Mouse (Mus musculus) megakaryocyte-erythroid progenitor cell, adult 5-6 weeks (primary cell): ENCODE data around the gene Ulk1. TPM values are rescaled to one million over a fixed set of nuclear protein-coding genes. Genes with fewer than 3 reads are reported as not detected.

ENCODE experiments used
- ATAC-seq: replicated peaks from 2 replicates; pipeline ENCODE4 v1.8.0; 2016; ENCODE audit warnings: mild to moderate bottlenecking, inconsistent platforms; ENCODE audit not compliant: severe bottlenecking, poor library complexity, low FRiP score, low TSS enrichment
- total RNA-seq, 2 experiments: library from RNA; stranded (forward) in 1 of 2; stranded (reverse) in 1 of 2; fragments of 200-1000, 215-1000 nt in 1 of 2; fragments of >200 nt in 1 of 2; fragmentation: Nextera tagmentation in 1 of 2; gene quantifications; 2 replicates each; pipeline ENCODE4 v1.2.3; 2014 to 2017

The Ulk1 gene
- total RNA-seq, 2 experiments from 2014 or later = 7.8 to 52.2 TPM

DNA sequence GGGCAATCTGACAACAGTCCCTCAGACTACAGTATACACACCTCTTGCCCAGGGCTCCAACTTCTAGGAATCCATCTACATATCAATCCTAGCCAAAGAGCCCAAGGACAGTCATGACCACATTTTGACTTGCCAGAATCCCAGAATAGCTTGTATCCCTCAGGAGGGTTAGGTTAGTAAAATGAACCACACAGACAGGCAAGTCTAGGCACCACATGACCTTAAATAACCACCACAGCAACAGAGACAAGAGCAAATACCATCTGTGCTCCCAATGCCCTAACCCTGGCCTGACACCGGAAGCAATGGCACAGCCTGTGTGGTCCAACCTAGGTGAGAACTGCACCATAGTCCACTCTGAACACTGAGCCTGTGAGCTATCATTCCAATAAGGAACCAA is 3.2 kb downstream of the Ulk1 start:
- ATAC-seq = no peak

DNA sequence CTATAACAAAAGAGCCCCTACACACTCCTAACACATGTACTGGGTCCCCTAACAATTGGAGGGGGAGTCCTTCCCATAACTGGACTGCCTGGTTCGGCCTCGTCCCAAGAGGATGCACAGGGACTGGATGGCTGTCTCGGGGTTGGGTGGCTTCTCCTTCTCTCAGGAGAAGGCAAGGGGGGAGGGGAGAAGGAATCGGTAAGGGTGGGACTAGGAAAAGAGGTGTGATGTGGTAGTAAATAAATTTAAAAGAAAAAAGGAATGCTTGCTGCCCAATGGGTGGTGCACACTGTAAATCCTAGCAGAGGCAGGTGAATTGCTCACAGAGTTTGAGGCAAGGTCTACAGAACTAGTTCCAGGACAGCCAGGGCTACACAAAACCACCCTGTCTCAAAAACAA is 3.7 kb downstream of the Ulk1 start:
- no peak for ATAC-seq

DNA sequence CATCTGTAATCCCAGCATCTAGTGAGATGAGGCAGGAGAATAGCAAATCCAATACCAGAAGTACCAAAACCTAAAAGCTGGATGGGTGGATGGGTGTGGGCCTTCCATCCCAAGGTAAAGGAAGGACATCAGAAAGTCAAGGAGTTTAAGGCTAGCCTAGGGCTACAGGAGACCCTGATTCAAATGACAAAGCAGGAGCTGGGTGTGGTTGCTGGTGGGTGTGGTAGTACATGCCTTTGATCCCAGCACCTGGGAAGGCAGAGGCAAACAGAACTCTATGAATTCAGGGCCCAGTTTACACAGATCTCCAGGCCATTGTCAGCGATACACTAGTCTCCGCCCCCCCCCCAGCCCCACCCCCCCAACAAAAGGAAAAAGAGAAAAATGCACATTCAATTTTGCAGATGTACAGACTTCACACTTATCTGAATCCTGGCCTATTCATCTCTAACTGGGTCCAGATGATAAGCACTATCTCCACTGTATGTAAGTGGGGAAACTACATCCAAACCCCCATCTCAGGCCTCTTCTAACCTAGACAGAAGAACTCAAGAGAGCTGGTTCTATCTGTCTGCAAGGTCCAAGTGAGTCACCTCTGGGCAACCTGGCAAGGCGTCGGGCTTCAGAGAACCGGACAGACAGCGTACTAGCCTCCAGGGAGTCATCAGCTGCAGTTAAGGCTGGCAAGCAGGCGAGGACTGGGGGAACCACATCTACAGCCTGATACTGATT is 5.7 kb downstream of the Ulk1 start:
- ATAC-seq = peak; percentile 7; the same call in 1 of the 2 replicates

DNA sequence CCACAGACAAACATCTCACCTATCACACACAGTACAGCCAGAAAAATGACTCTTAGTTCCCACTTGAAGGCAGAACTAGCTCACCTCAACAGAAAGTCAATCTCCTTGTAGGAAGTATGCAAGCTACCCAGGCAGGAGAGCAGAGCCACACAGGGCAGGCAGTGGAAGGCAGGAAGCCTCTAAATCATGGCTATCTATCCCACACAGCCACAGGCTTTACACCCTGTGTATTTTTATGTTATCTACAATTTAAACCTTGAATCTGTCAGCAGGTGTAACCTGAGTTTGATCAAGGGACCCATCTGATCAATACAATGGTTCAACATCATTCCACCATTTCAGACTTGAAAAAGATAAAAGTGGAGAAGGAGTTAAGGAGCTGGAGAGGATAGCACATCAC is 7.1 kb downstream of the Ulk1 start:
- peak; percentile 30; the same call in 1 of the 2 replicates for ATAC-seq

DNA sequence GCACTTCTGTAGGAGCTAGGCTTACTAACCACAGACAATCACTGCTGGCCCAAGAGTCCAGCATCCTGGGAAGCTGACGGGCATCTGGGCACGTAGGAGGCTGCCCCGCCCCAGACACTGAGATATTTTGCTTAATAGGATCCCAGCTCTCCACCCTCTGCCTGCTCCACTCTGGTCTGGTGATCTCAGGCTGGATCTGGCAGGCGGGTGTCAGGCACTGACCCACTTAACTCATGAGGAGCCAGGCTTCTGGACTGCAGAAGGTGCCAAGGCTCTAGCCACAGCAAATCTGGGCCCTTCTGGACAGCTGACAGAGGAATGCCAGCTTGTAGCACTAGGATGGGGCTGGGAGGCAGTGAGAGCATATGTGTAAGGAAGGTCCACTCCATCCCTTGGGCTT is 7.7 kb downstream of the Ulk1 start:
- ATAC-seq = no peak

DNA sequence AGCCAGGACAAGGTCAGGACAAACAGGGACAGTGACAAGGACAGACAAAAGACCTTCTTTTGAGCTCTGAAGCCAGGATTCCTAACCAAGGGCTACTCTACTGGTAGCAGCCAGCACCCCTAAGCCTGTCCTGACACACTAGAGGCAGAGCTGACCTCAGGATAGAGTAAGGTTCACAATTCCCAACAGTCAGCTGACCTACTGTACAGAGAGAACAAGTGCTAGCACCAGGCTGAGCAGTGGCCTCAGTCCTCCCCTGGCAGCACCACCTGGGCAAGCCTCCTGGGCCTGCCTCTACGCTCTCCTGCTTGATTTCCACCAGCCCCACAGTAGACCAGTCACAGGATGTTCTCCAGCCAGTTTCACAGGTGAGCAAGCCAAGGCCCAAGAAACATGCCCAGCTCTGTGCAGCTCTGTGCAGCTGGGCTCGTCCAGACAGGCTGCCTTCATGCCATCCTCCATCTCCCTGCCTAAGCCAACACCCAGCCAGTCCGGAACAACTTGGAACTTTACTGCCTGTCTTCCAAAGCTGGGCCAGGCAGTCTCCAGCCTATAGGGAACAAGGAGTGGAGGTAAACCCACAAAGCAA is 8.8 kb downstream of the Ulk1 start:
- ATAC-seq = no peak

DNA sequence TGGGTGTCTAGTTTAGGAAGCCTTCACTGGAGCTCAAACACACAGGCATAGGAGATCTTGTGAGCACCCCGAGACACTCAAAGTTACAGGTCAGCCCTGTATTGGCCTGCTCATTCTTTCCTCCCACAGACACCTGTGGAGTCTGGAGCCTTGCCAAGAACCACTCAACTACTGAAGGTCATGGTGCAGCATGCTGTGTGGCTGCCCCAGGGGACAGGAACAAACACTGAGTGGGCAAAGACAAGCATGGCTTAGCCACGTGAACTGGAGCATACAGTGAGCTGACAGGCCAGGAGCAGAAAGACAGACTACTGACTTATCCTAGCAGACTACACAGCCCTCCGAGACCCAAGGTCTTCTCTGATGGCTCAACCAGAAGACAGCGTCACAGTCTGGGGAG is 12.2 kb downstream of the Ulk1 start:
- ATAC-seq = no peak

DNA sequence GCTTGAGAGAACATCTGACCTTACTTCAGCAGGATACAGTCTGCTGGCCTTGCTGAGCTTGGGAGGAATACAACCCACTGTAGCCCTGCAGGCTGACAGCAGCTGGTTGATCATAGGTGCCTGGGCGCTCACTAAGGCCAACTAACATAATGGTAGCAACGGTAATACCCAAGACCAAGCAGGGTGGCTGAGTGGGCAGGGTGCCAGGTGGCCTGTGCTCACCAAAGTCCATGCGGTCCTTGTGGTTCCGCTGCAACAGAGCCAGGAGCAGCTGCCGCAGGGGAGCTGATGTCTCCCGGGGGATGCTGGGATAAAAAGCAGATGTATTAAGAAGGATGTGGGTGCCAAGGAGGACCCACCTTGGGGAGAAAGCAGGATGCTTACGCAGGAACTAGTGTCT is 15.5 kb downstream of the Ulk1 start:
- ATAC-seq = no peak

DNA sequence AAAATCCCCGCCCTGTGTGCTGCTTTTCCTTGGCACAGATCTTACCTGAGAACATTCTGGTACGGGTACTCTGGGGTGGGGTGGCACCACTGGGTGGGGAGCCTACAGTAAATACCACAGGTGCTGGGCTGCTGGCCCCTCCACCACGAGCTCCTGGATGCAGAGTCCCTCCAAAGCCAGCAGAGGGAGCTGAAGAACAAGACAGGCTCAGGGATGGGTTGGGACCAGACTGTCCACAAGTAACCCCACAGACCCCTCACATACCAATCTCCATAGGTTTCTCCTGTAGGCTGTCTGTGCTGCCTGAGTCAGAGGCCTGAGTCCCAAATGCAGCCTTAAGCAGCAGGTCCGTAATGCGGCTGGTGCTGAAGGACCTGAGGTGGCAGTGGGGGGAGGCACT is 21.2 kb downstream of the Ulk1 start:
- peak; percentile 79 for ATAC-seq

DNA sequence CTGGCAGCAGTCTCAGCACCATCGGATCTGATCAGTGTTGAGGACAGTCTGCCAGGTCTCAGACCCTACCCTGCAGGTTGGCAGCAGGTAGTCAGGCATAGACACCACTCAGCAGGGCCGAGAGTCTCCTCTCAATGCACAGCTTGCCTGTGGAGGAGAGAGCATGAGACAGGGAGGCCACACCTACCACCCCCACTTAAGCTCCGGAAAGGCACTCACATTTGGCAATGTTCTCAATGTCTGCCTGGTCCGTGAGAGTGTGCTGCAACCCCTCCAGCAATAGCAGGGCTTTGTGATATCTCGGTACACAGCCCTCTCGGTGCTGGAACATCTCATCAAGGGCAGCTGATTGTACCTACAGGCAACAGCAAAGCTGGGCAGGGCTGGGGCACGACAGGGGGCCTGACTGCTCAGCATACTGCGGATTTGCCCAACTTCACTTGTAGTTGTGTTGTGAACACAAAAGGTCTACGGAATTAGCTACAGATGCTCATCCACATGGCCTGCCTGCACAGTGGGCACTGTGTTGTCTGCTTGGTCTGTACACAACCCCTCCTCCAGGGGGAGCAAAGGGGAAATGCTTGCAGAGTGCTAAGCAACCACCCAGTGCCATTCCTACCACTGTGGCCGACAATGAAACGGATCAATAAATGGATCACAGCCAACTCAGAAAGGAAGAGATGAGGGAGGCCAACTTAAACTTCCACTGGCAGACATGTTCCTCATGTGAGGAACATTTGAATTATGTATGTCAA is 23.6 kb downstream of the Ulk1 start:
- 0 out of 2 replicates have a peak, but pooled peaks have one; percentile 39 for ATAC-seq

DNA sequence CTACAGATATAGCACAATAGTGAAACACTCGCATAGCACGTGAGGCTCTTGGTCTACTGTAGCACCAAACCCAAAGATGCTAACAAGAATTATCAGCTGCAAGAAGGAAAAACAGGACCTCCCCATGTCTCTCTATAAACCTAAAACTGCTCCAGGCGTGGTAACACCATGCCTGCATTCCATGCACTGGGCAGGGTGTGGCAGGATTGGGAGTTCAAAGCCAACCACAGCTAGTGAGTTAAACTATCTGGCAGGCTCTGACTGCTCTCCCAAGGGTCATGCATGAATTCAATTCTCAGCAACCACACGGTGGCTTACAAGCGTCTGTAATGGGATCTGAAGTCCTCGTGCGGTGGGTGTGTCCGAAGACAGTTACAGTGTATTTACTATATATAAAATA is 26.7 kb downstream of the Ulk1 start:
- ATAC-seq = no peak

DNA sequence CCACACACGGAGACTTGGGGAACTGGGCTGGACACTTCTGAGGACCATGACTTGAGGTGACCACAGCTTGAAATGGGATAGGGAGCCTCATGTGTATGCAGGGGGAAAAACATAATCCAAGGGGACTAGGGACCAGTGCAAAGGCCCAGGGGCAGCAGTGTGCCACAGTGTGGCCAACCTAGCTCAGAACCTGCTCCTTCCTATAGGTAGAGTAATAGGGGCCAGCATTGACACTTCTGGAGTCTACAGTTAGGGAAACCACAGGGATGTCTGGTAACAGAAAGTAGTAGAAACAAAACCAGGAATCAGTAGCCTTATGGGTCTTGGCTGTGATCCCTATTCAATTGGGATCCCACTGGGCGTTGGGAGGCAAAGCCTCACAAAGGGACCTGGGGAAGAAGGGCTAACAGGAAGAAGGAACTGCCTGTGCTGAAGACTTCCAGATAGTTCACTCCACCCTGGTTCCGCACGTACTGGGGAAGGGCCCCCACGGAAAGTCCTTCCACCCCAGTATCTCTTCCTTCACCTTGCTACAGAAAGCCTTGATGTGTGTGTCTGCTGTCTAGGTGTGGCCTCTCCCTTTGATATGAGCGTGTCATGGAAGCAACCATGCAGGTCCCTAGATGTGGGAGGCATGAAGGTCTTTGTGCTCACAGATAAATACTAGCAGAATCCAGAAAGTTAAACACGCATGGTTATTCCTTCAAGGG is 28.2 kb downstream of the Ulk1 start:
- no peak for ATAC-seq

DNA sequence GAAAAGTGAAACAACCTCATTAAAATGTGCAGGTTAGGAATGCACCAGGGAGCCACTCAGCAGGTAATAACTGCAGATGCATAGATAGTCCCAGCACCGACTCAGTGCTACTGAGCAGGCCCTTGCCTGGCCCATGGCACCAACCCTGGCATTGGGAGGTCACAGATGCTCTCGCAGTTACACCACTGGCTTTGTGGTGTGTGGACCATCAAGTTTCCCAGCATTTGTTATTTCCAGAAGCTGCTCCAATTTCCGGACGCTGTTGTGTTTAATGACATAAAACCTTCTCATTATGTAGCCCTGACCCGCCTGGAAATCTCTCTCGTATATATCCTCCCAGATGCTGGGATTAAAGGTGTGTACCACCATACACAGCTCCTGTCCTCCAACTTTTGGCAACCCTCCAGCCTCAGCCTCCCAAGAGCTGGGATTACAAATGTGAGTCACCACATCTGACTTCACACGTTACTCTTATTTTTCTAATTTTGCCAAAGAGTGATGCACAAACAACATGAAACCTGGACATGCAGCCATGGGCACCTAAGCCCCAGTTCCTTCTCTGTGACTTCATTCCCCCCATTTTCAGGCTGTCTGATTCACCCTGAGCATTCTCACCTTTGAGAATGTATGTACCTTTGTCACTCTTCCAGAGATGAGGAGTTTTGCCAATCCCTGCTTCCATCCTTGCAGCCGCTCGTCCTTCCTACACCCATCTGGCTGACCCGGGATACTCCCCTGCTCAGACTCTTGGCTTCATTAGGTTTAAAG is 29.0 kb downstream of the Ulk1 start:
- peak; percentile 43 for ATAC-seq

DNA sequence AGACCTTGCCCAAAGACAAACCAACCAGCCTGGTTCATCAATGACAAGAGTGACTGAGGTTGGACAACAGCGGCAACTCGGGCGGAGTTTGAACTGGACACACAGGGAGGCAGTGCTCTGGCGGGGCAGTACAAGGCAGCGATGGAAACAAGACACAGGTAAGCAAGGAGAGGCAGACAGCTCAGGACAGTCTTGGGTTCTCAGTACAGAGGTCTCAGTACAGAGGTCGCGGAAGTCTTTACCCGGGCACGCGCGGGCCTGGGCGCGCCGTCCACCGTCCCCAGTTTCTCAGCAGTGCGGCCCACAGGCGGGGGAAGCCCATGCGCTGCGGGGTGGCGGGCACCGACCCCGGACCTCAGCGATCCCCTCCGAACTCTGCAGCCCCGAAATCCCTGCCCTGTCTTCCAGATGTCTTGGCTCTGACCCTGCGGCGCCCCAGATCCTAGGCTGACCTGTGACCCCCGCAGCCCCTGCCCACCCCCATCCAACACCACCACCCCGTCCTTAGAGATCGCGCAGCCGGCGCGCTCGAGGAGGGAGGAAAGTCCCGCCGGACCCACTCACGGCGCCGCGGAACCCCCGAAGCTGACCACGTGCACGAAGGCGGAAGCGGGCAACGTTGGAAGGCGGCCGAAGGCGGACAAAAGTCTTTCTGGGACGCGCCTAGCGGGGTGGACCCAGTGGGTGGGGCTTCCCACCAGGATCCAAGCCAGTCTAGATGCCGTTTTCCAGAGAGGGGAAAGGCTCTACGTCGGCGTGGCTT is 29.7 kb downstream of the Ulk1 start, which contains the start of gene Pus1:
Gene Pus1, minus strand, starts transcription at position 662 of the 763 bp plus-strand sequence.
- ATAC-seq = peak; percentile 75

DNA sequence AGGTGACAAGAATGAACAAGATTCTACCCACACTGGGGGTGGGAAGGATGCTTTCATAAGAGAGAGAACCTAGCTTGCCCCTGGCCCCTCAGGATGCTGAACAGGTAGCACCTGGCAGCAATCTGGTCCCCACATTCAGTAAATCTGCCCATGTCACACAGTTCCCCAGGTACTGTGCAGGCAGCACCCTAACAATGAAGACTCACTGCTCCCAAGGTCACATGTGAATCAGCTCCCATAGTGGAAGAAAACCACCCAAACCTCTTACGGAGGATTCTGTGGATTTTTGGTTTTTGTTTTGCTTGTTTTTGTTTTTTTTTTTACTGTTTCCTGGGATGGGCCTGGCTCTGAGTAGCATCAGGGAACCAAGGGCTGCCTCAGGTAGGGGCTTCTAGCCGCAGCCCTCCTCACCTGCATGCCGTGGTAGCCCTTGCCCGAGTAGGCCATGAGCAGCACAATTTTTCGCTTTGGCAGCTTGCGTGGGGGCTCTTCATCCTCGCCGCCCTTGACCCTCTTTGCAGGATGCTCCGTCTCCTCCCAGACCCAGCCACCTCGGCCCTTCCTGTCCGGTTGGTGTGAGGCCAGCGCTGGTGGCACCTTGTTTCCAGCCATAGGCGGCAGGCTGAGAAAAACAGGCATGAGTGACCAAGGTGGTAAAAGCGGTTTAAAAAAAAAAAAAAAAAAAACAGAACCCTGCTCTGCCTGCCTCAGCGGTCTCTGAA is 30.5 kb downstream of the Ulk1 start:
- ATAC-seq = no peak

DNA sequence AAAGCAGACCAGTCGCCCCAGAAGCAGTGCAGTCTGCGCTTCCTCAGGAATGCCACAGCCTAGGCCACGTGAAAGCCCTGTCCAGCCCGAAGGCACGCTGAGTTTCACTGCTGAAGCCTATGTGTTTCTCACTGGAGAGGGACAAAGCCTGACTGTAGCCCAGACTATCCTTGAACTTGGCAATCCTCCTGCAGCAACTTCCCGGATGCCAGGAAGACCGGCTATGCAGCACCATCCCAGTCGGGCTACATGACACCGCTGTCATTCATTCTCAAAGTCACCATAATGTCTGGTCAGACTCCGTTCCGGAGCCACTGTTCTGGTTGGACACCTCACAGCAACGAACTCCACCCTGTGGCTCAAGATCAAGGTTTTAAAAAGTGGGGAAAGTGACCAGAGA is 31.6 kb downstream of the Ulk1 start:
- ATAC-seq = no peak

DNA sequence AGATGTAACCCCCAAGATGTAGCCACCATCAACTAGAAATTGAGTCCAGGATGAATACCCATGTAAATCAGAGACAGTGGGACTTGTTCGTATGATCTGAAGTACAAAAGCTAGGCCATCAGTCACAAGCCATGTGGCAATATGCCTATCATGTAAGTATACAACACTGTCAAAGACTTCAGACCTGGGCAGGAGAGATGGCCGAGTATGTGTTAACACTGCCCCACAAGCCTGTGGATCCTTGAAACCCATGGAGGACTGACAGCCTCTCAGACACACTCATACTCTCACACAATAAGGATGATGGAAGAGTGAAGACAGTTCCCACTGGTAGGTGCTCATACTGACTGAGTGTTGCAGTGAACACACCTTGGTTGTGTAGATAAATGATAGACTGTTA is 33.8 kb downstream of the Ulk1 start:
- no peak for ATAC-seq

DNA sequence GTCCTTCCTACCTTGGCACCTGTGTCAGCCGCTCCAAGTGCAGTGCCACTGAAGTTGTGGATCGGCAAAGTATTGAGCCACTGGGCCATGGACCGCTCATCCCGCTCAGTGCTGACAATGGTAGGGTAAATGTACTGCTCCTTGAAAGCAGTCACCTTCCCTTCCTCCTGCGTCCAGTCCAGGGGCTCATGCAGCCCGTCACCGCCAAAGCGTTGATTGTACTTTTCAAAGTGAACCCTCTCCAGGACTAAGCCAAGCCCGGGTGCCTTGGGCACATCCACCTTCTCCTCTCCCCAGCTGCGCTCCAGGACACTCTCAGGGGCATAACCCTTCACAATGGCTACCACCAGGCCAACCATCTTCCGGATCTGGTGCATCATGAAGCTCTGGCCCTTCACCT is 35.4 kb downstream of the Ulk1 start:
- ATAC-seq = no peak
